Mouse (Mus musculus): Measurements from ENCODE around the gene Pex14.
A peak's percentile ranks its signal among the peaks of the same experiment; 100 is the strongest.
"Not testable (repeated sequence)": the region's sequence is repeated elsewhere in the genome, so short reads cannot be mapped to it uniquely, and the experiment has no call there.

Pex14 gene

GRCm38 (mm10) chr4:149099369-149100017 is at the start of gene Pex14:
TSS of gene Pex14 (minus strand) at chr4:149099876.
- peak; percentile 89 for DNase-seq (ENCODE audit: low read depth)

- DNase-seq (ENCODE audit: low read depth), result no peak
These were observed 49.5 kb upstream of the Pex14 start for GRCm38 (mm10) chr4:149149196-149149595.

- no peak for DNase-seq (ENCODE audit: low read depth)
These were observed 48.4 kb upstream of the Pex14 start for GRCm38 (mm10) chr4:149148084-149148483.

GRCm38 (mm10) chr4:149147528-149147927 is 47.9 kb upstream of the Pex14 start:
- DNase-seq (ENCODE audit: low read depth), result no peak

GRCm38 (mm10) chr4:149145151-149145550 is 45.5 kb upstream of the Pex14 start:
- DNase-seq (ENCODE audit: low read depth), result no peak

- DNase-seq (ENCODE audit: low read depth), result peak; percentile 88
These were observed 44.8 kb upstream of the Pex14 start for GRCm38 (mm10) chr4:149144459-149144858.

- no peak for DNase-seq (ENCODE audit: low read depth)
These were observed 43.9 kb upstream of the Pex14 start for GRCm38 (mm10) chr4:149143594-149143993.

GRCm38 (mm10) chr4:149138515-149138914 is 38.8 kb upstream of the Pex14 start:
- no peak for DNase-seq (ENCODE audit: low read depth)

- DNase-seq (ENCODE audit: low read depth), result peak; percentile 91
These were observed 37.5 kb upstream of the Pex14 start, which contains the start of gene Cenps for GRCm38 (mm10) chr4:149136982-149137770. TSS of gene Cenps (minus strand) at chr4:149137629.

GRCm38 (mm10) chr4:149136116-149136850 is 36.6 kb upstream of the Pex14 start:
- peak; percentile 65 for DNase-seq (ENCODE audit: low read depth)

GRCm38 (mm10) chr4:149133395-149133794 is 33.7 kb upstream of the Pex14 start:
- DNase-seq (ENCODE audit: low read depth), result no peak

GRCm38 (mm10) chr4:149131789-149132565 is 32.3 kb upstream of the Pex14 start:
- DNase-seq (ENCODE audit: low read depth), result no peak

GRCm38 (mm10) chr4:149131021-149131752 is 31.5 kb upstream of the Pex14 start:
- no peak for DNase-seq (ENCODE audit: low read depth)

- no peak for DNase-seq (ENCODE audit: low read depth)
These were observed 28.8 kb upstream of the Pex14 start for GRCm38 (mm10) chr4:149128467-149128866.

GRCm38 (mm10) chr4:149126663-149127062 is 27.0 kb upstream of the Pex14 start, which contains the start of gene Cort:
TSS of gene Cort (minus strand) at chr4:149126763.
- no peak for DNase-seq (ENCODE audit: low read depth)

GRCm38 (mm10) chr4:149126115-149126509 is 26.4 kb upstream of the Pex14 start:
- DNase-seq (ENCODE audit: low read depth), result no peak

- DNase-seq (ENCODE audit: low read depth), result no peak
These were observed 25.9 kb upstream of the Pex14 start for GRCm38 (mm10) chr4:149125341-149126114.

GRCm38 (mm10) chr4:149123432-149123831 is 23.8 kb upstream of the Pex14 start:
- no peak for DNase-seq (ENCODE audit: low read depth)

- not testable (repeated sequence) for DNase-seq (ENCODE audit: low read depth)
These were observed 20.4 kb upstream of the Pex14 start for GRCm38 (mm10) chr4:149119978-149120562.
